Mouse (Mus musculus) frontal cortex, postnatal 36 days (tissue): ENCODE measurements around the gene Fn1.

Experiments
- DNase-seq, 2 experiments: peaks; one replicate each; pipeline ENCODE4 v3.0.0; 2022; ENCODE audit warnings: low spot score in 2 of 2

The Fn1 gene

DNA sequence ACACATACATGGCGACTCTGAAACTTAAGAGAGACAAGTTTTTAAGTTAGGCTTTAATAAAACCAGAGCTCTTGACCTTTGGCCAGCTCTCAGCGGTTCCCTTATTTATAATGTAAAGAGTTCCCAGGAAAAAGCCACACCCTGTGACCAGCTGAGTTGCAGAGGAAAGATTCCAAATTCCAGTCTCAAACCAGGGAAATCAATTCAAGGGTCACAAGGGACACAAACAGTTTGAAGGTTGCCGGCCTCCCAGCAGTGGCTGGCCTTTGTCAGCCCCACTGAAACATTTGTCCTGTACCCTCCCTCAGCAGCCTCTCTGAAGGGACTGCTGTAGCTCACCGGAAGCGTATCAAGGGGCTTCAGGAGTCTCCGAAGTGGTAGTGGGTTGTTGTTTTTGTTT, 2.3 kb downstream of the Fn1 start:
- no peak for DNase-seq

DNA sequence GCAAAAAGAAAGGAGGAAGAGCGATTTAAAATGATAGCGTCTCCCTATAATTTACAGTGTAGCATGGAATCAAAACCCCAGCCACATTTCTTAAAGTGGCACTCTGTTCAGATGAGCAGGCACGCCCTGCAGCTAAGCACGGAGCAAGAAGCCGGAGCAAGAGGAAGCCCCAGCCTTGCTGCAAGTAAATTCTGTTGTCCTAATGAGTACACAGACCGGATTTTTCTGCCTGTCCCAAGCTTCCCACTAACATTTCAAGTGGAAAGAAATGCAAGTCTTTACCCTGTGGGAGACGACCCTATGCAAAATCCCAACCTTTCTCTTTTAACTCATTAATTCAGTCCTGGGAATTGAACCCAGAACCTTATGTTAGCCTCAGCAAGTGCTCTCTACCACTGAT, 4.8 kb downstream of the Fn1 start:
- DNase-seq: no peak

DNA sequence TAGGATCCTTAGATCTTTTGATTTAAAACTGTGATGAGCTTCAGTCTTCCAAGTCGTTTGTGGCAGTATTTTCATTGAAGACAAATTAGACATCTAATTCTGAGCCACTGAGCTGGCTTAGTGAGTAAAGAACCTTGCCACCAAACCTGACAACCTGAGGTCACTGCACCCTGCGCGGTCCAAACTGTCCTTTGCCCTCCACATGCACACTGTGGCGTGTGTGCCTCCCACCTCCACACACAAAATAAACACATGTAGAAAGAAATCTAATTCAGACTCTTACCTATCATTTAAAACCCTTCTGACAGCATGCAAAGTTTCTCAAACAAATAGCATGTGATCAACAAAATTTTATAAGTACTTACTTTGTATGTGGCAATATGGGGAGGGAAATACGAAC, 6.2 kb downstream of the Fn1 start:
- no peak for DNase-seq

DNA sequence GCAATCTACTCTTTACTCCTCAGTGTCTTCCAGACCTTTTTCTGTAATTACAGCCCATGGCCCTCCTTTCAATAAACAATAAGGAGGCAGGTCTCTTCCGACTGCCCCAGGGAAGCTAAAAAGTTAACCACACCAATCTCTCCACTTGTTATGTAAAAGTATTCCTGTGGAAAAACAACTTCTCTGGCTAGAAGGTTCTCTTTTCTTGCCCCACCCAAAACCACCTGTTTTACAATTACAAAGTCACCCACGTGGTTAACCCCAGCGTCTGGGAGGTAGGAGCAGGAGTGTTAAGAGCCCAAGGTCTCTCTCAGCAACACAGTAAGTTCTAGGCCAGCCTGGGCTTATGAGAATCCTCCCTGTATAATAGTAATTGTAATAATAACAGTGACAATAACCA, 7.0 kb downstream of the Fn1 start:
- no peak for DNase-seq

DNA sequence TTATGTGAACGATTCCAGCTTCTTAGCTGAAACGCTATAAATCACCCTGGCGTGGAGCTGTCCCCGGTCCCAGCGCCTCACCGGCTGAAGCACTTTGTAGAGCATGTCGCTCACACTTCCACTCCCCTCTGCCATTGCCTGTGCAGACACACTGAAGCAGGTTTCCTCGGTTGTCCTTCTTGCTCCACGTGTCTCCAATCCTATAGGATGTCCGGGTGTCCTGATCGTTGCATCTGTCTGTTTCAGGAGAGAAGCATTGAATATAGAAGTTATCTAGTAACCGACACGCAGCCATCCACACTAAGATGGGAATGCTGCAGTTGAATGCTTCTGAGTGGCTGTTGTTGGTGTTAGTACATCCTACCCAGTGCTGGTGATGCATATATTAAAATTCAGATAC, 7.5 kb downstream of the Fn1 start:
- DNase-seq: no peak

DNA sequence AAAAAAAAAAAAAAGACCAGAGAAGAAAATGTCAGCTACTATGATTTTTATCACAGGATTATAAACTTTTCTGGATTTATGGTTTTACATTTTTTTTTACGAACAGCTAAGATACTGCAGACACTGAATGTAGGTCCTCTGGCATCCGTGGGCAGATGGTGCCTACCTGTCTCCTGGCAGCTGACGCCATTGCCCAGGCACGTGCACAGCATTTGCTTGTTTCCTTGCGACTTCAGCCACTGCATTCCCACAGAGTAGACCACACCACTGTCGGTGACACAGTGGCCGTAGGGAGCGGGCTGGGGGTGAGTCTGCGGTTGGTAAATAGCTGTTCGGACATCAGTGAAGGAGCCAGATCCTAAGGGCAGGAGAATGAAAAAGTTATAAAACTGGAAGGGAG, 10.2 kb downstream of the Fn1 start:
- DNase-seq: no peak

DNA sequence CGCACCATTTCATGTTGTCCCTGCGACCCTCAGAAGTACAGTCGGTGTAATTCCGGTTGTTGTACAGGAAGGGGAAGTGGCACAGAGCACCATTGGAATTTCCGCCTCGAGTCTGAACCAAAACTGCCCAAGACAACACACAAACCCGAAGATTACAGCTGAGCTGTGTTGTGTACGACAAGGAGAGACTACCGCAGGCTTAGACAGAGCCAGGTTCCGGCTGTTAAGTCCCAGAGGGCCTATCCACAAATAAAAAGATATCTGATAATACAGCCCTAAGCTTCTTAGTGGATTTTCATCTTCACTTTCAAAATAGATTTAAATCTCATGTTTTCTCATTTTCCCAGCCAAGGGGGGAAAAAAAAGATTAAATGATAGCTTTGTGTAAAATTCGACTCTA, 11.8 kb downstream of the Fn1 start:
- no peak for DNase-seq

DNA sequence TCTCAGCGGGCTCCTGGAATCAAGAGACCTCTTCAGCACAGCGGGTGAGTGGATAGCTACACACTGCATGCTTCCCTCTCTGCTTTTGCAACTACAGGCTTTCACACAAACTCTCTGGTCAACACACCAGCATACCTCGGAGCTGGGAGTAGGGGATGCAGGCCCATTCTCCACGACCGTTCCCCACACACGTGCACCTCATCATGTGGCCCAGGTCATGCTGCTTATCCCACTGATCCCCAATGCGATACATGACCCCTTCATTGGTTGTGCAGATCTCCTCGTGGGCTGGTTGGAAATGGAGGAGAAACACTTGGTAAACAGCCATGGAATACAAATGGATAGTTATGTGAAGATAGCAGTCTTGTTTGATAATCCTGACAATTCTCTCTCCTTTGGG, 12.8 kb downstream of the Fn1 start:
- no peak for DNase-seq

DNA sequence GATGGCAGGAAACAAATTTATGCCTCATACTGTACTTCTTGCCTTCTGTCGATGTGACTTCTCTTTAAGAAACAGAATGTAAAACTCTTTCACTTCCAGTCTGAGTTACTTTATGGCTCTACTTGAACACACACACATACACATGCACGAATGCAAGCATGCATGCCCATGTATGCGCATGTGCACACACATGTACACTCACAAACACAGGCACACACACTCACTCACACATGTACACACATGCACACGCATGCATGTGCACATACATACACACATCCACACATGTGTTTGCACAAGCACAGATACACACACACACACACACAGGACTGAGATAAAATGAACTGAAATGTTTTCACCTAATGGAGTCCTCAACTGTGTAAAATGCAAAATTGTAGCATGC, 16.3 kb downstream of the Fn1 start:
- DNase-seq: no peak

DNA sequence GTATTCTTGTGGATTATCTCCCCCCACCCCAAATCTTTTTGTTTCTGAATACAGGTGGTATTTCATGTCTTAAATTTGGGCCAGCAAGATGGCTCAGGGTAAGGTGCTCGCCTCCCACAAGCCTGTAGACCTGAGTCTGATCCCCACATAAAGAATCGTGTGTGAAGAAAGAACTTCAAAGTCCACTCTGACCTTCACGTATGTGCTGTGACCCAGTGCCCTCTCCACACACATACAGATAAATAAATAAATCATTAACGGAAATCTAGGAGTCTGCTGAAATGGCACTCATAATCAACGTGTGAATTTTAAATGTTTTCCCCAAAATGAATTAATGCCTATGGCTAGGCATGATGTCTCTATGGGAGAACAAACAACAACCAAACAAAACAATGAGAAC, 16.9 kb downstream of the Fn1 start:
- DNase-seq: no peak

DNA sequence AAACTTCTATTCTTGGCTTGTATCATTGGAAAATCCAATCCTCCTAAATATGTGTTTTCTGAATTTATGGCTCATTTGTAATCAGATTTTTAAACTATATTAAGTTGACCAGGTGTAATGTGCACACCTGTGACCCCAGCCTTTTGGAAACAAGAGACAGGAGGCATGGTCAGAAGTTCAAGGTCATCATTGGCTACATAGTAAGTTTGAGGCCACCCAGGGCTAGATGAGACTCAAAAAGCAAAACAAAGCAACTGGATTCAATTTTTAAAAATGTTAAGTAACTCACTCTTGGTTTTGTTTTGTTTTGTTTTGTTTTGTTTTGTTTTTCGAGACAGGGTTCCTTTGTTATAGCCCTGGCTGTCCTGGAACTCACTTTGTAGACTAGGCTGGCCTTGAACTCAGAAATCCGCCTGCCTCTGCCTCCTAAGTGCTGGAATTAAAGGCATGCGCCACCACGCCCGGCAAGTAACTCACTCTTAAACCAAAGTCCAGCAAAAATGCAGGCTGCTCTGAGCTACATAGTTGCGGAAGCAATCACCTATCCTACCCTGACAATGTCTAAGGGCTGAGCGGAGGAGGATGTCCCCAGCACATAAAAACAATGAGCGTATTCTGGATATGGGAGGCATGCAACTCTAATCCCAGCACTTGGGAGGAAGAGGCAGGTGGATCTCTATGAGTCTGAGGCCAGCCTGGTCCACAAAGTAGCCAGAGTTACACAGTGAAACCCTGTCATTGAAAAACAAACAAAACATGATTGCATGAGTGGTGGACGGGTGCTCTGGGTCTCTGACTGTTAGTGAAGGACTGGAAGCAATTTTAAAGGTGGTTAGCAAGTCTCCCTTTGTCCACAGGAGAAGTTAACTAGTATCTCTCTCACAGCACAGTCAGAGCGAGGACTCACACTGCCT, 17.6 kb downstream of the Fn1 start:
- DNase-seq: no peak

DNA sequence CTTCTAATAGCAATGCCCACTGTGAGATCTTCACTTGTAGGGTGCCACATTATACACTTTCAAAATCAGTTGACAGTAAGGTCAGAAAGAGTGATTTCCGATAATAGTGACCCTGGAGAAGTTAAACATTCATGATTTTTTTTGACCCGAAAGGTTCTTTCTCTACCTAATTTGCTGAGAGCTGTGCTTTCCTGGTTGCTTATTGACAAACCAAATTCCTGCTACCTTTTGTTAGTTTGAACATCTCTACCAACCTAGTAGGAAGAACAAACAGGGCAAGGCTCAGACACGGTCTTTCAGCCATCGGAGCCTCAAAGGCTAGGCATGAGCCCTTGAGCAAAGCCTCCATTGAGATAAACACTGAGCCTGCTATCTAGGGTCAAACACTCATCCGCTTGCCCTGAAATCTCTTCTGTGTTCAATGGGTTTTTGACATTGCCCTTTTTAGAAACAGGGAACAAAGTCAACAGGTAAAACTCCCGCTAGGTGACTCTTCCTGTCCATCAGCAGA, 18.5 kb downstream of the Fn1 start:
- DNase-seq: no peak

DNA sequence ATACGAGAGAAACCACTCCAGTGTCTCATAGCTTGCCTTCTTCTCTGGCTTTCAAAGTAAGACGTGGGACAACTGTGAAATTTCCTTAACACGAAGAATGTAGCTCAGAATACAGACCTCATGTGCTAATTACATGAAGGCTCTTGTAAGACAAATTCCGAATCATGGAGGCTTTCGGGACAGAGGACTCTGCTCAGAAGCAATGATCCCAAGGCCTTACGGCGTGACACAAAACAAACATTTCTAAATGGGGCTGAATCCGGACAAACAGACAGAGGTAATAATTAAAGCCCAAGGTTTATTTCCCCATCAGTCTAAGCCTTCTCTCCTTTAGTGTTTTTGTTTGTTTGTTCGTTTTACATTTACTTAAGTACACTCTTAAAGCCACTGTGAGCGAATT, 20.6 kb downstream of the Fn1 start:
- DNase-seq: no peak

DNA sequence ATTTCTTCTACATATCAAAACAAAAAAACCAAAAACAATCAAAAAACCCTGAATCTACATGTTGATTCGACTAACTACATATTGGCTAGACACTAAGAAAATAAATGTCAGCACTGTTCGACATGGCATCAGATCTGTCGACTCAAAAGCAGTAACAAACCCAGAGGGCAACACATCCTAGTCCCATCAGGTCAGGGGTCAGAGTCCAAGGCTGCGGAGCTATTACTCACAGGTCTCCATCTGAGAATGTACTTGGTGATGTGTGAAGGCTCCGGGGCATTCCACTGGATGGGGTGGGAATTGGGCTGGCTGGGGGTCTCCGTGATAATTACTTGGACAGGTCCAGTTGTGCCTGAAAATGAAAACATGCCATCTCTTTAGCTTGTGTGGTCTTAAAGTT, 21.2 kb downstream of the Fn1 start:
- DNase-seq: no peak

DNA sequence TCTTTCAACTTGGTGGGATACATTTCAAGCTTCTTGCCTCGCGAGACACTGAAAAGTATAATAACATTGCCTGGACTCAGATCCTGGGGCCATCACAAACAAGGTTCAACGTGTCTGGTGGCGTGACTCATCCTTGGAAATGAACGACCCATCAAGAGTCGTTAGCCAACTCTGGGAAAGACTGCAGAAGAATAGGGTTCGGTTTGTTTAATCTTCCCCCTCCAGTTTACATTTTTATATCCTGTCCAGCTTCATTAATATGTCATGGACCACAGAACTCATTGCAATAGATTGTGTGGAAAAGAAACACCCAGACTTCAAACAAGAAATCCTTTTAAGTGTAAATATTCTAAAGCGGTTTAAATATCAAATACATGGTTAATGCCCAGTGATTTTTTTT, 22.8 kb downstream of the Fn1 start:
- no peak for DNase-seq

DNA sequence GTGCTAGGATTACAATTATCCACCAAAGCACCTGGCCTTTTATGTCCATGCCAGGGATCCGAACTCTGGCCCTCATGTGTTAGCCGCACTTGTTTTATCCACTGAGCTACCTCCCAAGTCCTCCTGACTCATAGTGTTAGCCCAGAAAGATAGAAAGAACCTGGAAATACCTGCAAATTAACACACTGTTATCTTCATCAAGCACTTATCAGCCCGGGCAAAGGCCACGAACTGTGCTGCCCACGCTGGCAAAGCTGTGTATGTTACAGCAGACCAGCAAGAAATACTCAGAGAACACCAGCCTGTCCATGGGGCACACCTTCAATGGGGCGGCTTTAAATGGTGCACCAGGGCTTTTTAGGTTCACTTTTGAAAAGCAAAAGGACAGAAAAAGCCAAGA, 29.4 kb downstream of the Fn1 start:
- no peak for DNase-seq

DNA sequence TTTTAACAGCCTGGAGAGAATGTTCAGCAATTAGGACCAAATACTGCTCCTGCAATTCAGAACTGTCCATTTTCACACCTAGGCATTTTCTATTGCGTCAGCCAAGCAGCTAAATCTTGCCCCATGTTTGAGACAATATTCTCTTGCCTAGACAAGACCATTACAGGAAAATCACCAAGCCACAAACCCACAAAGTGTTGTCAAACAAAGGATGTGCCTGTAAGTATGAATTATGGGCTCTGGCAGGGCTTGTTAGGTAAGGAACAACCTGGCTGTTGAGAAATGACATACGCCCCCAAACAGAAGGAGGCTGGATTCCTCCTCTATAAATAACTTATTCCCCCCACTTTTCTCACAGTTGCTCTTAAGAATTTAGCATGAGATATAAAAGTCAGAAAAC, 31.5 kb downstream of the Fn1 start:
- no peak for DNase-seq

DNA sequence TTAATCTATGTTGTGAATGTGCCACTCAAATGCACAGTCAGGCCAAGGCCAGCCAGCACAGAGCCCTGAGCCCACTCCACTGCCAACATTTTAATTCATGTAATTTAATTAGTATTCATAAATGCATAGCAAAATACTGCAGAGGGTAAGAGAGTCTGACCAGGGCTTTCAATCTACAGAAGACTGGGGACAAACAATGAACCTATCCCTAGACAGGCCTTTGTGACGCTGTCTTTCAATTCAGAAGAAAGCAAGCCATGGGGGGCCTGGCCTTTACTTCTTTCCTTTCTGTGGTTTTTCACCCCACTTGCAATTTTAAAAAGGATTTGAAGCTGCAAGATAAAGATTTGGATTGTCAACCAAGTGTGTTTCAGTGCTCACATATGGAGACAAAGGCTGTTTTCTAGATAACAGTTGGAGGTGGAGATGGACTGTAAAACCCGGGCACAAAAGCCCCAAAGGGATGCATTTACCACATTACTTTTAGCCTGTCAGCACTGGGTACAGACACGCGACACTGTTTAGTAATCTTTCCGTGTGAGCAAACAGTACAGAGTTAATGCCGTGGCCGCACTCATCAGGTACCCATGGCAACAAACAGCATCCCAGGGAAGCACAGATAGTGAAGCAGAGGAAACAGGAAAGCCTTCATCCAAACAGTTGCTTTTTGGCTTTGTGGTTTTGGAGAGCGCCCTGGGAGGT, 38.3 kb downstream of the Fn1 start:
- peak in 1 of 2 experiments; percentile 10 for DNase-seq

DNA sequence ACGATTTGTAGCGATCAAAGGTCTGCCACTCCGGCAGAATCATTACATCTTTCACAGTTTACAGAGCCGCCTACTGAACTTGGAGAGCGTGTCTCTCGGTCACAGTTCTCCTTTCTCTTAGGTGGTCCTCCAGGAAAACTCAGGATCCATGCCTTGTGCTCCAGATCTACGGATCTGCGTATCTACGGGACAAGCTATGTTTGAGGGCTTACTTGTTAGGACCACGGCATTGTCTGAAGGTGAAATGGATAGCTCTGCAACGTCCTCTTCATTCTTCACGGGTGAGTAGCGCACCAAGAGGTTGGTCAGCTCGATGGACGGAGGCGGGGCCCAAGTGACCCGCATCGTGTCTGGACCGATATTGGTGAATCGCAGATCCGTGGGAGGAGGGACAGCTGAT, 40.7 kb downstream of the Fn1 start:
- DNase-seq: no peak

DNA sequence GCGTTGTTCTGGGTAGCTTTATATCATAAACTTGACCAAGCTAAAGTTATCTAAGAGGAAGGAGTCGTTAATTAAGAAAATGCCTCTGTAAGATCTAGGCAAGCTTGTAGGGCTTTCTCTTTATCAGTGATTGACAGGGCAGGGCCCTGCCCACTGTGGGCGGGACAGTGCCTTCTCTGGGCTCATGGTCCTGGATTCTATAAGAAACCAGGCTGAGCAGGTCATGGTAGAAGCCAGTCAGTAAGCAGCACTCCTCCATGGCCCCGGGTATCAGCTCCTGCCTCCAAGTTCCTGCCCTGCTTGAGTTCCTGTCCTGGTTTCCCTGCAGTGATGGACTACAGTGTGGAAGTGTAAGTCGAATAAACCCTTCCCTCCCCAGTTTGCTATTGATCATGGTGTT, 43.1 kb downstream of the Fn1 start:
- no peak for DNase-seq

DNA sequence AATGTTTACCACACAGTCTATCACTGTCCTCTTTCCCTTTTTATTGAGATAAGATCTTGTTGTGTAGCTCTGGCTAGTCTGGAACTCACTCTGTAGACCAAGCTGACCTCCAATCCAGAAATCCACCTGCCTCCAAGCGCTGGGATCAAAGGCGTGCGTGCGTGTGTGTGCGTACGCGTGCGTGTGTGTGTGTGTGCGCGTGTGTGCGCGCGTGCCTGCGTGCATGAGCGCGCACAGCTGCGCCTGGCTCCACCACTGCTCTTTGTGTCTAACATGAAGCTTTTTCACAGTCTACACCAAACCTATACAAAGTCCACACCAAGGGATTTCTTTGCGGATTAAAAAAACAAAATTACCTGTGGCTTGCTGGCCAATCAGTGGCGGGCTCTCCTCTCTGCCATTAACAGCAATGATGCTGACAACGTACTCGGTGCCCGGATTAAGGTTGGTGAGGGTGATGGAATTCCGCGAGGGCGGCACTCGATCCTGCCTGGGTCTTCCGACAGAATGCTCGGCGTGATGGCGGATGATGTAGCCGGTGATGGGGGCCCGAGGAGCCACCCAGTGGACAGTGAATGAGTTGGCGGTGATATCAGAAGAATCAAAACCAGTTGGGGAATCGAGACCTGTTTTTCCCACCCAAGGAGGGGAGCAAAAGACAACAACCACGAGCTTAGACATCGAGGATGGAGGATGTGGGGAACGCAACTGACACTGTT, 43.8 kb downstream of the Fn1 start:
- DNase-seq: no peak

DNA sequence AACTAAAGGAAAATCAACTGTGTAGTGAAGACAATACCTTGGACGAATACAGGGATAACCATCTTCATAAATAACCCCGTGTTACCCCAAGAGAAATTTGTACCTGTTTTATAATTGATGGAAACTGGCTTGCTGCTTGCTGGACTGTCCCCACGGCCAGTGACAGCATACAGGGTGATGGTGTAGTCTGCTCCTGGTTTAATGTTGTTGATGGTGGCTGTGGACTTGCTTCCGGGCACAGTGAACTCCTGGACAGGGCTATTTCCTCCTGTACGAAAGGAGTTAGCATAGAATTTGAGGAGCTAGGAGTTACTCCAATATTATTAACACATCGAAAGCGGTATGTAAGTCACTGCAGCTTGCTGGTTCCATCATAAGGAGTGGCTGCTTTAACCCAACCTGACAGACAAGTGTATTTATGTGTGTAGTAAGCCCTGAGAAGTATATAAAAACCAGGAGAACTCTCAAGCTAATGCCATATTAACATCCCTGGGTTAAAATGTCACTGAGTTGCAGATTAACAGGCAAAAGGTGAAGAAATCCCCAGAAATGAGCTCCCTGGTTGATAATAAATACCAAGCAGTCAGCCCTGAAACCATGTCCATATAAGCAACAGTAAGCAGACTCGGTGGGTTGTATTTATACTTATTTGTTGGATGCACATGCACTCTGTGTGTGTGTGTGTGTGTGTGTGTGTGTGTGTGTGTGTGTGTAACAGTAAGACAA, 46.2 kb downstream of the Fn1 start:
- DNase-seq: no peak
